Mouse (Mus musculus) kidney, adult 2 months (tissue): ENCODE results near the gene Otx1.

Source experiments
- CTCF ChIP-seq: fragments of 200-500 bp; conservative IDR thresholded peaks from 2 replicates; pipeline ENCODE4 v1.5.1; 2011; ENCODE audit warnings: low read depth, mild to moderate bottlenecking, control low read depth, low read length, moderate library complexity, mixed read lengths; ENCODE audit not compliant: insufficient read depth, insufficient read length
- POLR2A ChIP-seq: fragments of 200-500 bp; IDR thresholded peaks from one replicate; pipeline ENCODE4 v1.6.1; 2011; ENCODE audit warnings: low read depth, low read length, control low read depth

DNA sequence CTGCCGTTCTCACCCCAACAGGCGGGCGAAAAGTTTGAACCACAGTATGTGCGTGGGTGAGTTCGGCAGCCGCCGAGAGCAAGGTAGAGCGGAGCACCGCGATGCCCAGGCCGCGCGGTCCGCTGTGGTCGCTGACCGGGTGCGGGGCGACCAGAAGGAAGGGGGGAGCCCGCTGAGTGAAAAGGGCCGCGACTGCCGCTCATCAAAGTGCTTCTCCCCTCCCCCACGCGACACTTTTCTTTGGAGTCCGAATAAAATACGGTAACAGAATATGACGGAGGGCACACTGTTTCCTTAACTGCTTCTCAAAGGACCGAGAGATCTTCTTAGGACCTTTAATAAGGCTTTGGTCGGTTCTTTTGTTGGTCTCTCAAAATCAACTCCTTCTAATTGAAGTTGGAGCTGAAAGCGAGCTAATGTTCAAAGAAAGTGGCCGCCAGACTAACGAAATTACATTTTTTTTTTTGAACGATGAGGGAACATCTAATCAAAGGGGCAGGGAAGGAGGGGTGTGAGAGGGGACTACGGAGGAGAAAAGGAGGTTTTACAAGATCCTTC lies at the start of gene Otx1:
- TF ChIP-seq CTCF (no peak), POLR2A (no peak)
